Mouse (Mus musculus): ENCODE results near the gene Mtf2.
A peak's percentile ranks its signal among the peaks of the same experiment; 100 is the strongest.
"Not testable (repeated sequence)": the region's sequence is repeated elsewhere in the genome, so short reads cannot be mapped to it uniquely, and the experiment has no call there.

Mtf2 gene

DNA sequence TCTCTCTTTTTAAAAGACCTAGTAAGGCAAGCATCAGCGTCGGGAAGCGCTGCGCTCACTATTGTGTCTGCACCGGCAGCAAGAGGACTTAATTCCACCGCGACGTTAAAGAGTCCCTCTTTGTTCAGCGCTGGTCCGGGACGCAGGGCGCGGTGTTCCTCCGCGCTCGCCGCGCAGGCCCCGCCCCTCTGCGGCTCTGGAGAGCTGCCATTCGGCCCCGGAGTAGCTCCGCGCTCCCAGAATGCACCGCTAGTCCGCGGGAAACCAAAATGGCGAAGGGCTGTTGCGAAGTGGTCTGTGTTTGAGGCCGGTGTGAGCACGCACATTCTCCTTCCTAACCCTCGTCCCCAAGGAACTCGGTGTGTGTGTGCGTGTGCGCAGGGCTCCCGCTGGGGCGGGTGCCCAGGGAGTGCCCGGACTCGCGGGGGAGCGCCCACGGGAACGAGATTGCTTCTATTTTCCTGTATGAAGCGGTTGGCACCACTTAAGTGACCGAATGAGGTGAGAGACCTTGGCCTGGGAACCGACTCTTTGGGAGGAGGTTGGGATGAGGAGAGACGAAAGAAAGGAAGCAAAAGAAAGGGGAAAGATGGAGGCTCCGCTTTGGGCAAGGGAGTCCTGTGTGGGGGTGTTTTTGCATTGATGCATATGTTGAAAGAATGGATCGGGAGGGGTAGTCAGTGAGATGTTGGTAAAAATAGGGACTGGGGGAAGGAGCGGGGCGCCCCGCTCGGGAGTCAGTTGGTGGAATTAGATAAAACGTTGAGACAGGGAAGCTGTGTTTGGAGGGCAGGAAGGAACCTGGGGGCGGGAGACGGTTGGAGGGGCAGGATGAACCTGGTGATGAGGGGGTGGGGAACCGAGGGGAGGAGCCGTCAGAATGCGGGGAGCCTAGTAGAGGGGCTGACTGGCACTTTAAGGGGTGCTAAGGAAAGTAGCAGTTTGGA is at the start of gene Mtf2:
Gene Mtf2, plus strand, starts transcription at position 210 of the 947 bp plus-strand sequence.
- peak; percentile 92 to 97 for DNase-seq (ENCODE audit: low spot score in 2 of 2)

GRCm38 (mm10) chr5:108017232-108017631 is 48.2 kb upstream of the Mtf2 start:
- DNase-seq (ENCODE audit: low spot score in 2 of 2): no peak

- DNase-seq (ENCODE audit: low spot score in 2 of 2): no peak
Observed at GRCm38 (mm10) chr5:108019367-108019766, 46.1 kb upstream of the Mtf2 start.

DNA sequence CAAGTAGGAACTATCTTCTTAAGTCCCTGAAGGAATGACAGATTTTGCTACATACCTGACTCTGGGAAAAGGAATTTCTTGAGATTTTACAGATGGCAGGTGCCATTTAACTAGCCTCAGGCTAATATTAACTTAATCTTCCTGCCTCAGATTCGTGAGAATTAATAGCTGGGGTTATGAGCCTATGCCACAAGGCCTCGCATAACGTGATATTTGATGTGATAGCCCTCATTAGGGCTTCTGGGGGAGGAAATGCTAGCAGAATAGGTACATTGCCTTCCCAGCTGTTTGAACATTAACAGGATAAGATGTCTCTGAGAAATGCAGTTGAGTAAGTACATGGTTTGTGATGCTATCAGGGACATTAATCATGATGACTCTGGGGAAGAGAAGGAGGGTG is 44.1 kb upstream of the Mtf2 start:
- DNase-seq (ENCODE audit: low spot score in 2 of 2): no peak

- DNase-seq (ENCODE audit: low spot score in 2 of 2): no peak
Observed at GRCm38 (mm10) chr5:108028230-108028629, 37.2 kb upstream of the Mtf2 start.

DNA sequence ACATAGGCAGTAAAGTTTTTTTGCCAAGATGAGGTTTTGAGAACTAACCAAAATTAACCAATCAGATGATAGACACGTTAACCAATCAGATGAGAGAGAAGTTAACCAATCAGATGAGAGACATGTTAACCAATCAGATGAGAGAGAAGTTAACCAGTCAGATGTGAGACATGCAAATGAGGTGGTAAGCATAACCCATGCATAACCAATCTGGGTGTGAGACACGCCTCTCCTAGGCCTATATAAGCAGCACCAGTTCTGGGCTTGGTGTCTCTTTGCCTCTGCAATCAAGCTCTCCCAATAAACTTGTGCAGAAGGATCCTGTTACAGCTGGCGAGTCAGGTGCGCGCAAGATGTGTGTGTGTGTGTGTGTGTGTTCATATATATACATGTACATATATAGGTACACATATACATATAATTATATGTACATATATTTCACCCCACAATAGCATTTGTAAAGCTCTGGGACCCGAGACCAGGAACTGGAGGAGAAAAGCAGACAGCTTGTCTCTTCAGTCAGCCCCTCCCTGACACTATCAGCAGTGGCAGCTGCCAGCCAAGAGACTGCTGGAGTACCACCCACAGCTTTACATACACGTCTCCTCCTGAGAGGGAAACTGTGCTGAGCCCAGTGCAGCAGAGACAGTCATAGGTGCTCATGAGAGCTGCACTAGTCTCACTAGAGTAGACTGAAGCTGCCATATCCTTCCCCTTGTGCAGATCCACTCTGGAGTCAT is 36.5 kb upstream of the Mtf2 start:
- DNase-seq (ENCODE audit: low spot score in 2 of 2): peak in 1 of 2 experiments; percentile 62

- DNase-seq (ENCODE audit: low spot score in 2 of 2): peak; percentile 17 to 63
Observed at GRCm38 (mm10) chr5:108029968-108030367, 35.5 kb upstream of the Mtf2 start.

- no peak for DNase-seq (ENCODE audit: low spot score in 2 of 2)
Observed at GRCm38 (mm10) chr5:108031267-108031666, 34.2 kb upstream of the Mtf2 start.

GRCm38 (mm10) chr5:108034194-108034593 is 31.3 kb upstream of the Mtf2 start:
- no peak for DNase-seq (ENCODE audit: low spot score in 2 of 2)

GRCm38 (mm10) chr5:108035523-108035922 is 30.0 kb upstream of the Mtf2 start:
- DNase-seq (ENCODE audit: low spot score in 2 of 2): no peak

DNA sequence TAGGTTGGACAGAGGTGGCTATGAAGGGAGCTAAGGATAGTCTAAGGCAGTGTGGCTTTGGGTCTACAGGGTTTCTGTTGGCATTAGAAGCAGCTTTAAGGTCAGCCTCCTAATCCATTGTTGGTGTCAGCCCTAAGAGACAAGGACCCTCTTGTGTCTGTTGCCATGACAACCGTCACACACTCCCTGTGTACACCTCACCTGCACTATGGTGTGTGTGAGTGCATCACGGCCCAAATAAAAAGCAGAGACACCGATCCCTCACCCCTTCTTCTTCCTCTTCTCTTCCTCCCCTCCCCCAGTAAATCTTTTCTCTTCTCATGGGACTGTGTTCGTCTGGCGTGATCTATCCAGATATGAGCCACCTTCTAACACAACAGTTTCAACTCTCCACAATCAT is 23.4 kb upstream of the Mtf2 start:
- DNase-seq (ENCODE audit: low spot score in 2 of 2): no peak

- no peak for DNase-seq (ENCODE audit: low spot score in 2 of 2)
Observed at GRCm38 (mm10) chr5:108043908-108044307, 21.6 kb upstream of the Mtf2 start.

- DNase-seq (ENCODE audit: low spot score in 2 of 2): no peak
Observed at GRCm38 (mm10) chr5:108049711-108050268, 15.7 kb upstream of the Mtf2 start.

- DNase-seq (ENCODE audit: low spot score in 2 of 2): no peak
Observed at GRCm38 (mm10) chr5:108051026-108051425, 14.4 kb upstream of the Mtf2 start.

GRCm38 (mm10) chr5:108051727-108052126 is 13.7 kb upstream of the Mtf2 start:
- DNase-seq (ENCODE audit: low spot score in 2 of 2): not testable (repeated sequence)

DNA sequence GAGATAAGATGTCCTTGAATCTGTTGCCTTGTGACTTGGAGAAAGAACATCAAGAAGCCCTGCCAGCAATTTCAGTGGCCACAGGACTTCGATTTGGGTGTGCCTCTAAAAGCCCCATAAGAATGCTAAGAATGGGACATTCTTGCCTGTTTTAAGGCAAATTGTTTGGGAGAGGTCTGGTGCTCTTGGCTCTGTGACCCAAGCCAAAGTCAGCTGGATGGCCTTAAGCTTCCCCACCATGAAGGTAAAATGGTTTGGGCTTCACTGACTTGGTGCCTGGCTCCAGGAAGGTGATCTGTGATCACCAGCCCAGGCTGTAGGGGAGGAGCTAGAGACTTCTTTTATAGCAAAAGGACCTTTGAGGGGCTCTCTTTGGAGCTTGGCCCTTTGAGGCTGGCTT is 13.3 kb upstream of the Mtf2 start:
- DNase-seq (ENCODE audit: low spot score in 2 of 2): no peak

- no peak for DNase-seq (ENCODE audit: low spot score in 2 of 2)
Observed at GRCm38 (mm10) chr5:108053566-108053965, 11.9 kb upstream of the Mtf2 start.

GRCm38 (mm10) chr5:108060413-108060812 is 5.1 kb upstream of the Mtf2 start:
- no peak for DNase-seq (ENCODE audit: low spot score in 2 of 2)

GRCm38 (mm10) chr5:108072301-108072700 is 6.8 kb downstream of the Mtf2 start:
- no peak for DNase-seq (ENCODE audit: low spot score in 2 of 2)

- no peak for DNase-seq (ENCODE audit: low spot score in 2 of 2)
Observed at GRCm38 (mm10) chr5:108076241-108076640, 10.8 kb downstream of the Mtf2 start.

- DNase-seq (ENCODE audit: low spot score in 2 of 2): no peak
Observed at GRCm38 (mm10) chr5:108076833-108077540, 11.5 kb downstream of the Mtf2 start.

- no peak for DNase-seq (ENCODE audit: low spot score in 2 of 2)
Observed at GRCm38 (mm10) chr5:108079603-108080002, 14.1 kb downstream of the Mtf2 start.

Data from spleen, postnatal 10 days (tissue).